Mouse (Mus musculus) embryo, embryonic 11 days (tissue): ENCODE measurements around the gene Myrfl.

Experiments
- DNase-seq: peaks from one replicate; pipeline ENCODE4 v3.0.0-alpha.2; 2015

Gene Myrfl

GRCm38 (mm10) chr10:116813150-116813549 lies 83.6 kb downstream of the Myrfl start:
- no peak for DNase-seq

DNA sequence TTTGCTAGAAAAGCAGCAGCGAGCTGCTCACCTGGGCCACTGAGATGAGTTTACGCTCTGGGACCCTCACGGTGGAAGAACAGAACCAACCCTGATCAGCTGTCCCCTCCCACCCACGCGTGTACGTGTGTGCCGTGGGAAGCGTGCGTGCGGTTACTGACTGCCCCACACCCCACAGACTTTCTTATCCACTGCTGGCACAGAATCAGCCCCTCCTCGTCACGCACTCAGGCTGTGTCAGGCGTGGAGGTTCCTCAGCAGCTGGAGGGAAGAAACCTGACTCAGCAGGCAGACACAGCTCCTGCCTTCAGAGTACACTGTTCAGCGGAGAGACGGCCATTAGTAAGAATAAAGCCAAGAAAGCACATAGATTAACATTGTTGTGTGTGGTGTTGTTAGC lies 86.0 kb downstream of the Myrfl start:
- no peak for DNase-seq

- DNase-seq: no peak
These were observed 87.3 kb downstream of the Myrfl start for GRCm38 (mm10) chr10:116809383-116809782.

DNA sequence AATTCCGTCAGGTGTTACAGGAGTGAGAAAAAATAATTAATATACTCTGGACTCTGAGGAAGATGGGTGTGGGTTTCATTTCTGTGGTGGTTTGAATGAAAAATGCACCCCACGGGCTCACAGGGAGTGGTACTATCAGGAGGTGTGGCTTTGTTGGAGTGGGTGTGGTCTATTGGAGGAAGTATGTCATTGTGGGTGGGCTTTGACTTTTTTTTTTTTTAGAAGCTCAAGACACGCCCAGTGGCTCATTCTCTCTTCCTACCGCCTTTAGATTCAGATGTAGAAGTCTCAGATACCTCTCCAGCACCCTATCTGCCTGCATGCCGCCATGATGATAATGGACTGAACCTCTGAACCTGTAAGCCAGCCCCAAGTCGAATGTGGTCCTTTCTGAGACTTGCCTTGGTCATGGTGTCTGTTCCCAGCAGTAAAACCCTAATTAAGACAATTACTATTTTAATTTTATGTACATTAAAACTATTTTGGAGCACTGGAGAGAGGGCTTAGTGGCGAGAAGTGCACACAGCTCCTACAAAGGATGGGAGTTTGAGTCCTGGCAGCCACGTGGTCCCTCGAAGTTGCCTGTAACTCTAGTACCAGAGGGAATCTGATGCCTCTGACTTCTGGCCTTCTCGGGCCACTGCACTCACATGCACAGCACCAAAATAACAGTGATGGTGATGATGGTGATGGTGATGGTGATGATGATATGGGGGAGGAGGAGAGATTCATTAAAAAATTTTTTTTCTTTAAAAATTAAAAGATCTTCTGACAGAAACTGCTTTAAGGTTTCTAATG lies 88.0 kb downstream of the Myrfl start:
- DNase-seq: no peak

DNA sequence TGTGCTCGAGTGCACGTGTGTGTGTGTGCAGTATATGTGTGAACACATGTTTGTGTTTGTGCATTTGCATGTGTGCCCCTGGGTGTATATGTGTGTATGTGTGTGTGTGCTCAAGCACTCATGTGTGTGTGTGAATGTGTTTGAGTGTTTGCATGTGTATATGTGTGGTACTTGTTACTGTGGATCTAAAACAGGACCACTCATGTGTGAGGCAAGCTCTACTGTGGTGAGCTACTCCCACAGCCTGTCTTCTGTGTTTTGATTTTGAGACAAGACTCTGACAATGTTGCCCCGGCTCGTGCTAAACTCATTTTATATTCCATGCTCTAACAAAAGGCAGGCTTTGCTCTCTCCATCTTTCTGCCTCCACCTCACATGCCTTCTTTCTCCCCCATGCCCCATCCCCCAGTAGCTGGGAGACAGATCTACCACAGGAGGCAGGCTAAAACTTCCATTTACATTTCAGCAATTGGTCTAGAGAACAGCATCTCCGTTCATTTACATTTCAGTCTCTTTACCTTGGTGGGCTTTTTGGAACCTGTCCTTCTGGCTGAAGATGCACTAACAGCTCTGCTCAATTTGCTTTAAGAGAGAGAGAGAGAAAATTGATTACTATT lies 94.4 kb downstream of the Myrfl start:
- no peak for DNase-seq

- no peak for DNase-seq
These were observed 95.4 kb downstream of the Myrfl start for GRCm38 (mm10) chr10:116801281-116801680.

- peak; percentile 10 for DNase-seq
These were observed 100.7 kb downstream of the Myrfl start for GRCm38 (mm10) chr10:116796066-116796465.

- DNase-seq: peak; percentile 37
These were observed 107.6 kb downstream of the Myrfl start for GRCm38 (mm10) chr10:116789096-116789495.

GRCm38 (mm10) chr10:116788431-116788830 lies 108.3 kb downstream of the Myrfl start:
- no peak for DNase-seq

- no peak for DNase-seq
These were observed 112.6 kb downstream of the Myrfl start for GRCm38 (mm10) chr10:116784098-116784497.

GRCm38 (mm10) chr10:116783020-116783419 lies 113.7 kb downstream of the Myrfl start:
- no peak for DNase-seq

- no peak for DNase-seq
These were observed 118.8 kb downstream of the Myrfl start for GRCm38 (mm10) chr10:116777947-116778346.

DNA sequence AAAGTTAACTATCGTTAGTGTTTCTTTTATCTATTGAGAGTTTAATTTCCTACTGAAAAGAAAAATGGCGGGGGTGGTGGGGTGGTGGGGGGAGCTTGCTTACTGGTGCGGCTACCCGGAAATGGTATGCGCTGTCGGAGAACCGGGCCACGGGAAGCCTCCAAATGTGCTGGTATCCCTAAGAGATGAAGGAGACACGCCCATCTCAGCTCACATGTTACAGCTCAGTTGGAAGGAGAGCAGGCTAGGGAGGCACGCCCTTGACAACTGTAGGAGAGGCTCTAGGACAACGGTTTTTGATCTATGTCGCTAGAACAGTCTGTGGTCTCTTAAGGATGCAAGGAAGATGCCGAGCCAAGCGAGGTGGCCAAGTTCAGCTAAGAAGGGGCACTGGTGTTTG lies 119.9 kb downstream of the Myrfl start:
- DNase-seq: no peak

DNA sequence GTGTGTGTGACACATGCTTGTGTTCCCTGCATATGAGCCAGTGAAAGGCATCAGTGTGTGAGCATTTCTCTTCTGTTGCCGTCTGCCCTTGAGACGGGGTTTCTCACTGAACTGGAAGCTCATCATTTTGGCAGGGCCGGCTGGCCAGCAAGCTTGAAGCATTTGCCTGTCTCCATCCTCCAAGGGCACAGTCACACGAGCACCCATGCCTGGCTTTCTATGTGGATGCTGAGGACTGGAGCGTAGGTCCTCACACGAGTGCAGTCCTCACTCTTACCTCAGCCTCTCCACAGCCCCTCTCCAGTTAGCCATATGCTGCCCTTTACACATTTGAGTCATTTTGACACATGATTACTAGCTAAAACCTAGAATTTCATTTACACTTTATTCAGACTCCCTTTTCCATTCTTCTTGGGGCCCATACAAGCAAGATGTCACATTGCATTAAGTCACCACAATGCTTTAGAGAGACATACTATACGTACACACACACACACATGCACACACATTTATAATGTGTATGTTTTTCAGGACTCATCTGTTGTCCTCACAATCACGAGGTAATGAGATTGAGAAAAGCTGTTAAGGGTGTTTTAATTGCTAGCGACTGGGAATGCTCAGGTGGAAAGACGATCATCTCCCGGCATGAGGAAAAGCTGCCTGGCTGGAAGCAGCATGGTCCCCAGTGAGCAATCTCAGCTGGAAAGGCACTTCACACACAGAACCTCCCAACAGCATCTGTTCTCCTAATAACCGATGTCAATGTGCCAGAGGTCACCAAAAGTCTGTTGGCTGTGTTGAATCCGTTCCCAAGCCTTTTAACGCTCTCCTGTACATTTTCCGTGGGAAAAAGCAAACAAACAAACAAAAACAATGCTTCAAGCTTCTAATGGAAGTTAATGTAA lies 122.6 kb downstream of the Myrfl start:
- DNase-seq: peak; percentile 27

DNA sequence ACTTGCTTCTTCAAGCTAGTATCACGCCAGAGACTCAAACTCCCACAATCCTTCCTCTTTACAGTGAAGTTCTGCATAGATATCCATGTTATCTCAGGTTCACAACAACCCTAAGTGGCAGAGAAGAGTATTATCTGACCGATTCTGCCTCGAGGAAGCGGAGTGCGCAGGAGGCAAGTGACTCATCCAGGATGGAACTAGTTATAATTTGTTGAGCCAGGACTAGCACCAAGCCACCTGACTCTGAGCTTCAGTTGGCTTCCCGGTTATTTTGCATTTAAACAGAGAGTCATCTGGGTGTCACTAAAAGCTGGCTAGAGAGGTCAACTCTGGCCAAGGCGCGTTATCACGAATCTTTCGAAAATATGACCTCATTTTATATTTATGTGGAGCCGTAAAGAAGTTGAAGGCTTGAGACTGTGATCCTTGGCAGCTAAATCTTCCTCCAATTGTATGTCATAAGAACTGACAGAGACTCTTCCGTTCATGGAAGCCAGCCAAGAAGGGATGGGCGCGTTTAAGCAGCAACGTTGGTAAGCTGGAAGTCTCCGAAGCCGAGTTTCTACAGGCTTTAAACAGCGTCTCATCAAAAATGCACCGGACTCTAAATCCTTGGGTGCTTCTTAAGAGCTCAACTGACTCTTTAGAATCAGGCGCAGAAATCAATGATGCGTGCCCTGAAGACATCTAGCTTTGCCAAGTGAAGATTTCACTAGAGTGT lies 125.3 kb downstream of the Myrfl start:
- DNase-seq: no peak

GRCm38 (mm10) chr10:116768642-116769041 lies 128.1 kb downstream of the Myrfl start:
- DNase-seq: peak; percentile 51

DNA sequence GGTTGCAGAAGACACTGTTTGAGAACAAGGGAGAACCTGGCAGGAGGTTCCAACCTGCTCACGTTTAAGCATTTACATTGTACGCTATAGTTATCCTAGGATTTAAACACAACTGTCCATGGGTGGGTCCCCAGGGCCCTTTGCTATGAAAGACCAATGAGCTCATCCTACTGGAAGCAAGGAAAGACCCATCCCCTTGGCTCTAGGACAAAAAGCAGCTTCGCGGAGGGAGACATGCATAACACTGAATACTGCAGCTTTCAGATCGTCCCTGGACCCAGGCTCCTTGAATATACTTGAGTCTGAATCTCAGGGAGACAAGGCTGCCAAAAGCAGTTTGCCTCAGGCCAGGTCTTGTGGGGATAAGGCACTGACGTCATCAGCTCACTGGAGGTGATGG lies 130.2 kb downstream of the Myrfl start:
- no peak for DNase-seq

DNA sequence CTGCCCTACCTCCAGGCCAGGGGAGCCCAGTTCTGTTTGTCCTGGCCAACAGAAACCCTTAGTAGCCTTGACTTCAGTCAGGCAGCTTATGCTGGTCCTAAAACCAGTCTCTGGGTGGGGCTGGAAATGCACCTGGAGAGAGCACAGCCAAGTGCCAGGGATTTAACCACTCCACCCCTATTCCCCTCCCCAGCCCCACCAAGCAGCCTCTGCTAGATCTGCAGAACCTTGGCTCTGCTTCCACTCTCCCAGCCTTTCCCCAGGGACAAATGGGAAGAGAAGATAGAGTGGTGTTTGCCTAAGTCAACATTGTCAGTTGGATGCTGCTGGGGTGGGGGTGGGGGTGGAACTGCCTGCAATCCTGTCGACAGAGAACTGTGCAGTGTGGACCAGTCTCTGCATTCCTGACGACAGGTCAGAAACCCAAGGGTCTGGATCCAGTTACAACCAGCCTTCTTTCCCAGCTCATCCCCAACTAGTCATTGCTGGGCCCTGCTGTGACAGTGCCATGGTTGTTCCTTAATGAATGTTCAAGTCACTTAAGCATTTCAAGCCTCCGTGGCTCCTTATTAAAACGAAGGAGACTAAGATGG lies 135.1 kb downstream of the Myrfl start:
- DNase-seq: no peak

GRCm38 (mm10) chr10:116760561-116760960 lies 136.2 kb downstream of the Myrfl start:
- DNase-seq: no peak

DNA sequence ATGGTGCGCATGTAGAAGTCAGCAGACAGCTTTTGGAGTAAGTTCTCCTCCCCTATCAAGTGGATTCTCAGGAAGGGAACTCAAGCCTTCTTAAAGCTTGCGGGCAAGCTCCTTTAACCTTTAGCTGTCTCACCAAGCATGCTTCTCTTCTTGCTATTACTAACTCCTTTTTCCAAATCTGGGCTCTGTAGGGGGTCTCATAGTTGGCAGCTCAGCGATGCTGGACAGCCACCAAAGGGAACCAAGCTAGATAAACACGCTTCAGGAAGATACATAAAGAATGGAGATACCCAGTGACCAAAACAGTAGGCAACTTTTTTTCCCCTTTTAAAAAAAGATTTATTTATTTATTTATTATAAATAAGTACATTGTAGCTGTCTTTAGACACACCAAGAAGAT lies 136.9 kb downstream of the Myrfl start:
- no peak for DNase-seq

DNA sequence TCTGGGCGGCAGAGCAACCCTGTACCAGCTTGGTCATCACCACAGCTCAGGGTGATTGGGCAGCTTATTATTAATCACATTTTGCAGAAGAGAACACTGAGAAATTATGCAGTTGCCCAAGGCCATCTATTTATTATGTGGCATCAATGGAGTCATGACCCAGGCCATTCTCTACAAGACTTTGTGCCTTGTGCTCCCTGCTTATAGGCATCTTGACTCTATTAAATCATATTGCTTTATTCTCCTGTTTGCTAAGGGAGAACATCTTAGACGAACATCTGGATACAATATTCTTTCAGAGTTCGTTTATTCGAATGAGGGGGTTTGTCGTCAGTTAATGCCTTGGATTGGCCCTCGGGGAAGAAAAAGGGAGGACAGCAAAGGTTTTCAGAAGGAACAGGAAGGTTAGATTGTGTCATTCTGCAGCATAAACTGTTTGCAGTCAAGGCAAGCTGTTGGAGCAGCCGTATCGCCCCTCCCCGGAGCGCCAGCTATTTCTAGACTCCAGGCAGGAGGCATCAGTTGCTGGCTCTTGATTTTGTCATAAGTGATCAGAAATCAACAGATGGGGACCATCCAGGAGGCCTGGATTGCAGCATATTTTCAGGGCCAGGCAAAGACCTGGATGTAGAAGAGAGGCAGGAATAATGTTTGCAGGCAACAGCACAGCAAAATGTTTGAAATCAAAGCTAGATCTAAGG lies 140.7 kb downstream of the Myrfl start:
- DNase-seq: peak; percentile 59

DNA sequence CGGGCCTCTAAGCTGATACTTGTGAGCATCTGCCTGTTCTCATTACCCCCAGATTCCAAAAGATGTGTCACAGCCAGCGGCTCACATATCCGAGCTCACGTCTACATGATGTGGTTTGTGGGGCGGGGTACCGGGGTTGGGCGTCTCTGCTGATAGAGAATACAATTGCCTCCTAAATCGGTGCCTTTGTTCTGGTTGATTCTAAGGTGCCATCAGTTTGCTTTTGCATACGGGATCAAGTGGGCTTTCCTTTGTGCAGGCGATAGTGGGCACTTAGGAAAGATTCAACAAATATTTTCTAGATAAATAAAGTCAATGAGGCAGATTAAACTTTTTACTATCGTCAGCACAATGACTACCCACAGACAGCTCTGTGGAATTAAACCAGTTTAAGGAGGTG lies 141.8 kb downstream of the Myrfl start:
- no peak for DNase-seq
